Mouse (Mus musculus) forebrain, embryonic 12.5 days (tissue): ENCODE measurements around the gene Col18a1. TPM values are rescaled to one million over a fixed set of nuclear protein-coding genes. Genes with fewer than 3 reads are reported as not detected.
A peak's percentile ranks its signal among the peaks of the same experiment; 100 is the strongest.
"Not testable (repeated sequence)": the region's sequence is repeated elsewhere in the genome, so short reads cannot be mapped to it uniquely, and the experiment has no call there.

ENCODE experiments used
- ATAC-seq: fragments of 200-750 bp; cut with Nextera tagmentation; 2 replicates; pipeline ENCODE4 v1.8.0; 2017; ENCODE audit warnings: moderate TSS enrichment; ENCODE audit not compliant: low FRiP score
- H3K27ac ChIP-seq: fragments of 300-500 bp; sonication (generic); 2 replicates; pipeline ENCODE4 v1.5.1; 2016; ENCODE audit warnings: mild to moderate bottlenecking
- H3K27me3 ChIP-seq: fragments of 300-500 bp; sonication (generic); 2 replicates; pipeline ENCODE4 v1.6.1; 2016; ENCODE audit warnings: mild to moderate bottlenecking
- H3K36me3 ChIP-seq: fragments of 300-500 bp; sonication (generic); replicated peaks from 2 replicates; pipeline ENCODE4 v1.6.1; 2016; ENCODE audit warnings: mild to moderate bottlenecking
- H3K4me1 ChIP-seq: fragments of 300-500 bp; sonication (generic); 2 replicates; pipeline ENCODE4 v1.6.1; 2016
- H3K4me2 ChIP-seq: fragments of 300-500 bp; sonication (generic); 2 replicates; pipeline ENCODE4 v1.6.1; 2016; ENCODE audit warnings: mild to moderate bottlenecking, moderate library complexity
- H3K4me3 ChIP-seq: fragments of 300-500 bp; sonication (generic); replicated peaks from 2 replicates; pipeline ENCODE4 v1.5.1; 2016; ENCODE audit warnings: mild to moderate bottlenecking
- H3K9ac ChIP-seq: fragments of 300-500 bp; sonication (generic); 2 replicates; pipeline ENCODE4 v1.6.1; 2016; ENCODE audit warnings: mild to moderate bottlenecking
- H3K9me3 ChIP-seq: fragments of 300-500 bp; sonication (generic); 2 replicates; pipeline ENCODE4 v1.6.1; 2016
- WGBS: fragments of 180-500 bp; shearing (Covaris S2); methylation state at CpG from one replicate; pipeline ENCODE4 v1.1.7; 2016; 5-methylcytosine and 5-hydroxymethylcytosine counted together
- polyA plus RNA-seq: library from polyadenylated mRNA; unstranded; fragments of >200 nt; fragmentation: Nextera tagmentation; extraction: Ambion mirVana; gene quantifications from 2 replicates; pipeline ENCODE4 v1.2.1, GENCODE M21; 2016

Gene Col18a1
- polyA plus RNA-seq, 1 experiment from 2014 or later: 83.1 TPM

- Histone ChIP-seq H3K4me3 (no peak overlapping the region), H3K27me3 (no peaks in the 10 kb centered on the region), H3K27ac (peak overlapping the region; percentile 92), H3K9me3 (no peaks in the 10 kb centered on the region), H3K4me1 (peaks cover 60% of the 10 kb centered on the region), H3K36me3 (no peaks in the 10 kb centered on the region), H3K9ac (no peak overlapping the region), H3K4me2 (no peak overlapping the region)
- ATAC-seq: no peak
- 41% methylated on average over 8 of the region's 8 CpGs for WGBS
Measured at GRCm38 (mm10) chr10:77150016-77150415, 16.3 kb downstream of the Col18a1 start.

GRCm38 (mm10) chr10:77147545-77147944 is 18.8 kb downstream of the Col18a1 start:
- peaks cover 55% of the 10 kb centered on the region for H3K4me1 ChIP-seq

DNA sequence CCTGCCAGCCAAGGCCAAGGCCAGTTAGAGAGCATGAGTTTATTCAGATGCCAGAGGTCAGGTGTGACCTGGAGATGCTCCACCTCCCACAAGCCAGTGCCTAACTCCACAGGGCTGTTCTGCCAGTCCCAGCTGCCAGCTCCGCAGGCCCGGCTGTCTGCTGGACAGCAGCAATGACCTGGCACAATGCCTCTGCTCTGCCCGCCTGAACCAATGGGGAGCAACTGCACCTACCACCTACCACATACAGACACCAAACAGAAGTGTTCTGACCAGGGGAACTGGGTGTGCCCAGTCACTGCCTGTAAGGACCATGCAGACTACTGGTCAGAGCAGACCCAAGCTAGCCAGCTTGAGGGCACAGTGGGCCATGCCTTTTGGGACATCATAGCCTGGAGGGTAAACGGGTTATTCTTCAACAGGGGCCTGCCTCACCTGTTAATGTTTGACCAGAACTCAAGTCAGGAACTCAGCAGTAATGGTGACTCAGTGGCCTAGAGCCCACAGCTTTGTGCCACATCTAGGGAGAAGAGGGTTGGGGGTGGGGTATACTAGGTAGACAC is 19.4 kb downstream of the Col18a1 start:
- 0 out of 2 replicates have a peak overlapping the region, but pooled peaks have one; percentile 26 for H3K27ac ChIP-seq
- H3K4me3 ChIP-seq: no peak overlapping the region
- H3K4me2 ChIP-seq: no peak overlapping the region
- H3K27me3 ChIP-seq: no peaks in the 10 kb centered on the region
- no peaks in the 10 kb centered on the region for H3K36me3 ChIP-seq
- WGBS: 81% methylated on average over 4 of the region's 4 CpGs
- H3K9me3 ChIP-seq: no peaks in the 10 kb centered on the region
- H3K9ac ChIP-seq: no peak overlapping the region
- ATAC-seq: no peak
- H3K4me1 ChIP-seq: peaks cover 51% of the 10 kb centered on the region

More at GRCm38 (mm10) chr10:77147545-77147944, 18.8 kb downstream of the Col18a1 start:
- no peak for ATAC-seq
- Histone ChIP-seq H3K27me3 (no peaks in the 10 kb centered on the region), H3K36me3 (no peaks in the 10 kb centered on the region), H3K9ac (no peak overlapping the region), H3K4me3 (no peak overlapping the region), H3K9me3 (no peaks in the 10 kb centered on the region), H3K27ac (no peak overlapping the region), H3K4me2 (no peak overlapping the region)
- WGBS: 89% methylated on average over 10 of the region's 10 CpGs

DNA sequence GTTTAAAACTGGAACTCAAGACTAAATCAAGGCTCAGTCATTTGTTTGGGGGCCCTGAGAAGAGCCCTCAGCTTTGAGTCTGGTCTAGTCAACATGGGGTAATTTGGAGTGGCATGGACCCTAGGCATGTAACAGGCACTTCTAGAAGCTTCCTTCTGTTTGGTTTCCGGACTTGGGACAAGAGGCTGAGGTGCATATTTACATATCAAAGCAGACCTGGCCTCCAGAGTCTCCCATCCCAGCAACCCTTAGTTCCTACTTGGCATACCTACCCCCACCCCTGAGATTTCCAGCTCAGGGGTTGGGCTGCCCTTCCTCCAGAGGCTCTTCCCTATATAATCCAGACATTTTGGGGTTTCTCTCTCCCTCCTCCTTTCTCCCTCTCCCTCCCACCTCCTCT is 20.4 kb downstream of the Col18a1 start:
- no peak overlapping the region for H3K9ac ChIP-seq
- peaks cover 41% of the 10 kb centered on the region for H3K4me1 ChIP-seq
- H3K36me3 ChIP-seq: no peaks in the 10 kb centered on the region
- no peak overlapping the region for H3K4me2 ChIP-seq
- H3K4me3 ChIP-seq: no peak overlapping the region
- WGBS: 24% methylated on average over 1 of the region's 1 CpGs
- ATAC-seq: no peak
- H3K27me3 ChIP-seq: no peaks in the 10 kb centered on the region
- no peak overlapping the region for H3K27ac ChIP-seq
- no peaks in the 10 kb centered on the region for H3K9me3 ChIP-seq

- H3K36me3 ChIP-seq: no peaks in the 10 kb centered on the region
- H3K27me3 ChIP-seq: no peaks in the 10 kb centered on the region
- no peaks in the 10 kb centered on the region for H3K9me3 ChIP-seq
- H3K9ac ChIP-seq: no peak overlapping the region
- no peak overlapping the region for H3K4me3 ChIP-seq
- H3K27ac ChIP-seq: no peak overlapping the region
- ATAC-seq: no peak
- H3K4me2 ChIP-seq: no peak overlapping the region
- peaks cover 29% of the 10 kb centered on the region for H3K4me1 ChIP-seq
- WGBS: 91% methylated on average over 2 of the region's 2 CpGs
Measured at GRCm38 (mm10) chr10:77144372-77144771, 22.0 kb downstream of the Col18a1 start.

DNA sequence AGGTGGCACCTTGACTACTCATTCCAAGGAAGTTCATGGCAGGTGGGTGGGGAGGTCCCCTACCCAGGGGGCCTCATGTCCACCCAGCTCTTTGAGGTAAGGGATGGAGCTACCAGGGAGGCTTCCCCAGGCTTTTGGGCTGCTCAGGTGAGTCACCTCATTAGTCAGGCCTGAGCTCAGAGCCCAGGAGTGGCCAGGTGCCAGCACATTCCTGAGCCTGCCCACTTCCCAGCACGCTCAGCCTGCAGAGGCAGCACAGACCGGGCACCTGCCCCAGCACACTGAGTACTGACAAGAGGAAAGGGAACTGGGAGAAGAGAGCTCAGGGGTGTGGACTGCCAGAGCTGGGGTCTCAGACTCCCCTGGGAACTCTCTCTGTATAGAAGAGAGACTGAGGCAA is 24.0 kb downstream of the Col18a1 start:
- Histone ChIP-seq H3K4me1 (peaks cover 27% of the 10 kb centered on the region), H3K9me3 (no peaks in the 10 kb centered on the region), H3K27me3 (no peaks in the 10 kb centered on the region), H3K4me2 (no peak overlapping the region), H3K27ac (no peak overlapping the region), H3K4me3 (no peak overlapping the region), H3K36me3 (no peaks in the 10 kb centered on the region), H3K9ac (no peak overlapping the region)
- no peak for ATAC-seq
- 100% methylated on average over 2 of the region's 2 CpGs for WGBS

GRCm38 (mm10) chr10:77138304-77138703 is 28.0 kb downstream of the Col18a1 start:
- H3K4me1 ChIP-seq: peaks cover 19% of the 10 kb centered on the region
- H3K27ac ChIP-seq: no peak overlapping the region
- no peak for ATAC-seq
- no peaks in the 10 kb centered on the region for H3K9me3 ChIP-seq
- H3K4me2 ChIP-seq: no peak overlapping the region
- no peaks in the 10 kb centered on the region for H3K27me3 ChIP-seq
- H3K9ac ChIP-seq: no peak overlapping the region
- H3K36me3 ChIP-seq: 0 out of 2 replicates have a peak, but pooled peaks cover 10% of the 10 kb centered on the region
- H3K4me3 ChIP-seq: no peak overlapping the region

GRCm38 (mm10) chr10:77136205-77136604 is 30.1 kb downstream of the Col18a1 start:
- H3K27me3 ChIP-seq: no peaks in the 10 kb centered on the region
- no peak overlapping the region for H3K9ac ChIP-seq
- 0 out of 2 replicates have a peak, but pooled peaks cover 10% of the 10 kb centered on the region for H3K36me3 ChIP-seq
- H3K4me2 ChIP-seq: no peak overlapping the region
- no peaks in the 10 kb centered on the region for H3K9me3 ChIP-seq
- WGBS: 94% methylated on average over 6 of the region's 6 CpGs
- peaks cover 33% of the 10 kb centered on the region for H3K4me1 ChIP-seq
- H3K4me3 ChIP-seq: no peak overlapping the region
- ATAC-seq: no peak
- H3K27ac ChIP-seq: no peak overlapping the region

GRCm38 (mm10) chr10:77135274-77135829 is 31.0 kb downstream of the Col18a1 start:
- no peak overlapping the region for H3K9ac ChIP-seq
- H3K9me3 ChIP-seq: no peaks in the 10 kb centered on the region
- no peak overlapping the region for H3K4me3 ChIP-seq
- H3K4me1 ChIP-seq: peaks cover 39% of the 10 kb centered on the region
- no peak overlapping the region for H3K27ac ChIP-seq
- no peak overlapping the region for H3K4me2 ChIP-seq
- 0 out of 2 replicates have a peak, but pooled peaks cover 10% of the 10 kb centered on the region for H3K36me3 ChIP-seq
- WGBS: 96% methylated on average over 5 of the region's 5 CpGs
- ATAC-seq: no peak
- H3K27me3 ChIP-seq: no peaks in the 10 kb centered on the region

GRCm38 (mm10) chr10:77134807-77135152 is 31.6 kb downstream of the Col18a1 start:
- H3K4me2 ChIP-seq, H3K4me3 ChIP-seq, H3K27me3 ChIP-seq, H3K9ac ChIP-seq, H3K36me3 ChIP-seq, ATAC-seq, H3K9me3 ChIP-seq: not testable (repeated sequence)
- H3K4me1 ChIP-seq: peaks cover 45% of the 10 kb centered on the region
- 79% methylated on average over 6 of the region's 6 CpGs for WGBS
- peak overlapping the region; percentile 25; the same call in 1 of the 2 replicates for H3K27ac ChIP-seq

DNA sequence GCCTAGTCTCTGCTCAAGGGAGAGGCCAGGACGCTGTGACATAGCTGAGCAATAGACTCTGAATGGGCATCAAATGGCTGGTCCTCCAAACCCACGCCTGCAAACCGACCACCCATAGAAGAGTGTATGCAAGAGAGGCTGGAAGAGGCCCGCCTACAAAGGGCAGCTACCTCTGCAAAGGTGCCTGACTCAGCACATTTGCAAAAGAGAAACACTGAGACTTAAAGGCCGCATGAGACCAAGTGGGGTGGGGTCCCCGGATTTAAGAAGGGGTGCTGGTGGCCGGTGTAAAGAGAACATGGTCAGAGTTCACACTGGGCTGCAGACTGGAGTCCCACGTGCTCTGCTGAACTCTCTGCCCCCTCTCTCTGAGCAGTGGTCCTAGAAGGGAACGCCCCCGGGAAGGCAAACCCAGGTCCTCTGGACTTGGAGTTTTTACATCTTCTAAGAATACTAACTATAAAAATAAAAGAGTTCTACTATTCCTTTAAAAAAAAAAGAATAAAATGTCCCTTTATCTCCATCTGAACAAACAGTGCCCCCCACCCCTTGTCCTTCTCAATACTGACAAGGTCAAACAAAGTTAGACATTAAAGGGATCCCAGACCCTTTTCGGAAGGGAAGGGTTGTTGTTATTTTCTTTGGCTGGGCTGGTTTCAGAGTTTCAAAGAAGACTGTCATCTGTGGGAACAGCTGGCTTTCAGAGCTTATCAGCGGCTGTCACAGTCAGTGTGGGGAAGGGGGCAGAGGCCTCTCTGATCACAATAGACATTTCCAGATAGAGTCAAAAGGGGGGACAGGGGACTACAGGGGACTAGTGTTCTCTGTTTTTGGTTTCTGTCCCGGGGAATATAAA is 32.2 kb downstream of the Col18a1 start:
- Histone ChIP-seq H3K27ac (peak overlapping the region; percentile 25; the same call in 1 of the 2 replicates), H3K9me3 (no peaks in the 10 kb centered on the region), H3K9ac (no peak overlapping the region), H3K4me3 (no peak overlapping the region), H3K4me2 (no peak overlapping the region), H3K27me3 (no peaks in the 10 kb centered on the region), H3K36me3 (0 out of 2 replicates have a peak, but pooled peaks cover 10% of the 10 kb centered on the region), H3K4me1 (peaks cover 45% of the 10 kb centered on the region)
- no peak for ATAC-seq
- WGBS: 55% methylated on average over 13 of the region's 13 CpGs

GRCm38 (mm10) chr10:77132118-77132517 is 34.2 kb downstream of the Col18a1 start:
- H3K4me3 ChIP-seq: no peak overlapping the region
- H3K27ac ChIP-seq: peak overlapping the region; percentile 54; the same call in 1 of the 2 replicates
- no peak overlapping the region for H3K4me2 ChIP-seq
- H3K36me3 ChIP-seq: 0 out of 2 replicates have a peak, but pooled peaks cover 8% of the 10 kb centered on the region
- no peak for ATAC-seq
- 0 out of 2 replicates have a peak overlapping the region, but pooled peaks have one; percentile 7 for H3K9ac ChIP-seq
- no peaks in the 10 kb centered on the region for H3K9me3 ChIP-seq
- 33% methylated on average over 11 of the region's 11 CpGs for WGBS
- no peaks in the 10 kb centered on the region for H3K27me3 ChIP-seq
- peaks cover 49% of the 10 kb centered on the region for H3K4me1 ChIP-seq
